Mouse (Mus musculus) CD8-positive naive resting alpha-beta T cell, adult 2 months (primary cell): ENCODE measurements around the gene Rnf182.

Source experiments
- DNase-seq, 2 experiments: peaks; one replicate each; pipeline ENCODE4 v3.0.0; 2022; ENCODE audit warnings: low read depth in 2 of 2, low spot score in 2 of 2

Gene Rnf182

DNA sequence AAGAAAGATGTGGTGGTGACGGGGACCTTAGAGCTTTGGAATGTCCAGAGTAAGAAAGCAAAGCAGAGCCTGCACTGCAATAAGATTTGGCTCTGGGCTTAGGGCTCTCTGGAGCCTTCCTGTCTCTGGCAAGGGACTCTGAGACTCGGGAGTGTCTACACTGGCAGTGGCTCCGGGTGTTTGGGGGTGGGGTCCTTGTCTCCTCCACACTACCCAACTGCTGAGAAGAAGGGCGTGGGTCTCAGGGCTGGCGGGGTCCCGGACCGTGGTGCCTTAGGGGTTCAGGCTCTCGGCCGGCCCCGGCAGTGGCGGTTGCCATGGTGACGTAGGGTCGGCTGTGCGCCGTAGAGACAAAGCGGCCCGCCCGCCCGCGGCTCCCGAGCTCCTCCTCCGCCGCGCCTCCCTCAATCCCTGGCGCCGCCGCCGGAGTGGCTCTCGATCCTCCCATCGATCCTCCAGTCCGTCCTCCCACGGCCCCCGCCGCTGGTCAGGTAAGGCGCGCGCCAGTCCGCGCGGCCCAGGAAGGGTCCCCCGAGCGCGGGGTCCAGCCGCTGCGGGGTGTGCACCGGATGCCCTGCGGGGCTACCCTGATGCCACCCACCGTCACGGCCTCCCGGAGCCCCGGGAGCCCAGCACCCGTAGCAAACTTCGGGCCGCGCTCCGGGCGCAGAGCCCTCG is at the start of gene Rnf182:
TSS of gene Rnf182 (plus strand) at position 134 of the 678 bp plus-strand sequence.
- DNase-seq = peak; percentile 1

DNA sequence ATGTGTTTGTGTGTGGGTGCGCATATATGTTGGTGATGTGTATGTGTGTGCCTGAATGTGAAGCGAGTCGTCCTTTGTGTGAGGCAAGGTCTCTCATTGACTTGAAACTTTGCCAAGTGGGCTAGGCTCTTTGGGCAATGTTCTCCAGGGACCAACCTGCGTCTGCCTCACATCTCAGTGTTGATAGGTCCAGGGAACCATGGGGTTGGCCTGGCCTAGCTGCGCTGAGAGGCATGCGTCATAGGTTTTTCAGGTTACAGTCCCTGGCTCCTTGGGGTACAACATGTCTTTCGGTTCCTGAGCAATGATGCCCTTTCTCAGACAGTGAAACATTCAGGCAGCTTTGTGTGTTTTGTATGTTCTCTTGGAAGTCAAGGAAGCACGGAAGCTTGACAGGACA is 49.3 kb upstream of the Rnf182 start:
- DNase-seq = no peak

DNA sequence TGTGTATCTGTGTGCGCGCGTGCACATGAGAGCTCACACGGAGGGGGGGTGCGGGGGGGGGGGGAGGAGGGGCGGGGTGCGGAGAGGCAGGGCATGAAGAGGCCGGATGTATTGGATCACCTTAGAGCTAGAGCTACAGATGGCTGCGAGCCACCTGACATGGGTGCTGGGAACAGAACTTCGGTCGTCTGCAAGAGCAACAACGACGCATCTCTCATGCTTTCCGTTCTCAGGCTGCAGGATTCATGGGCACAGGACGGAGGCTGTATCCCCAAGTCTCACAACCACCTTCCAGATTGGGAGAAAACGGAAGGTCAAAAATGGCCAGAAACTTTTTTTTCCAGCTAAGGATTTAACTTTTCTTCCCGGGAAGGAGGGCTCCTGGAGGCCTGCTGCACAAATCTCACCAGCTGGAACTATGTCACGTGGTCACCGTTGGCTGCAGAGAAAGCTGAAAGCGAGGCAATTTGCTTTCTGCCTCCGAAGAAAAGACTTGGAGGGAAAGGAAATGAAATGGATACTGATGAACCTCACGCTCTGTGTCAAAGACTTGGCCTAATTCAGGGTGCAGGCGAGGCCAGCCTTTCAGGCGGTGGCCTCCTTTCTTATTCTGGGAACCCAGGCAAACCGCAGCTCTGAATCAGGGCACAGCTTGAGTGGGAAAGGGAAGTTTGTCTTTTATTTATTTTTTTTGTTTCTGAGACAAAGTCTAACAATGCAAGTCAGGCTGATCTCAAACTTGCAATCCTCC is 48.2 kb upstream of the Rnf182 start:
- DNase-seq = no peak

DNA sequence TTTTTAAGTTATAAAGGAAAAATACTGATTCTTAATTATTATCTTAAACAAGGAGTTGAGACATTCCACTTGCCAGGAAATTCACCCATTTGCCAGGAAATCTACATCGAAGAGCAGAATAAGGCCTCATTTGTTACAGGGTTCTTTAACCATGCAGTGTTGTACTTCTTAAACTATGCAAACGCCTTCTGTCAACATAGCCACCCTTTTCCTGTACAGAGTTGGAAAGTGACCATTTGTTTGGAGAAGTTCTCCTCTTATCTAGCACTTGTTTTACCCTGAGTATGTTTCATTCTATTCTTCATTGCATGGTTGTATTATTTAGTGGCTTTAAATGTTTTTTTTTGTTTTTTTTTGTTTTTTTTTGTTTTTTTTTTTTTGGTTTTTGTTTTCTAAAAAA is 41.5 kb upstream of the Rnf182 start:
- DNase-seq = no peak

DNA sequence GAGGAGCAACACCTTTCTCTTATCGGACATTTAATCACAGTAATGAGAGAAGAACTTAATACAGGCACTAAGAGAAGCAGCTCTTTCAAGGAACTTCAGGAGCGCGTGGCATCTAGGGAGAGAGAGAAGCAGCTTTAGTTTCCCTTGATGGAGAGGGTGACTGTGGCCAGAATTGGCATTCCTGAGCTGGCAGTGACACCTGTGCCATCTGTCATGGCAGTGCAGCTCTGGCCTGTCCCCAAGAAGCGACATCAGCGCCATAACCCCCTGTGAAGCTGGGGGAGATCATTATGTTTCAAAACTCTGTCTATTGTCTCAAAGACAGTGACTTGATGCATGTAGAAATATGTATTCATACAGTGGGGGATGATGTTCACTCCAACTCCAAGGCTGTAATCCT is 40.1 kb upstream of the Rnf182 start:
- DNase-seq = no peak

DNA sequence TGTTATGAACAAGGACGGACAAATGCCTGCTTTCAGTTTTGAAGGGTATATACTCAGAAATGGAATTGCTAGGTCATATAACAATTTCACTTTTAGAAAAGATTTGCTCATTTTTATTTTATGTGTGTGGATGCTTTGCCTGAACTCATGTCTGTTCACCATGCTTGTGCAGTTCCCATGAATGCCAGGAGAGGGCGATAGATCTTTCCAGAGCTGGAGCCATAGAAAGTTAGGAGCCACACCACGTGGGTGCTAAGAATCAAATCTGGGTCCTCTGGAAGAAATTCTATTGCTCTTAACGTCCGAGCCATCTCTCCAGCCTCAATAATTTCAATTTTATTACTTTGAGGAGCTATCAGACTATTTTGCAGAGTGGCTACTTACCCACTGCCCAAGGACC is 38.3 kb upstream of the Rnf182 start:
- DNase-seq = peak; percentile 18 to 31

DNA sequence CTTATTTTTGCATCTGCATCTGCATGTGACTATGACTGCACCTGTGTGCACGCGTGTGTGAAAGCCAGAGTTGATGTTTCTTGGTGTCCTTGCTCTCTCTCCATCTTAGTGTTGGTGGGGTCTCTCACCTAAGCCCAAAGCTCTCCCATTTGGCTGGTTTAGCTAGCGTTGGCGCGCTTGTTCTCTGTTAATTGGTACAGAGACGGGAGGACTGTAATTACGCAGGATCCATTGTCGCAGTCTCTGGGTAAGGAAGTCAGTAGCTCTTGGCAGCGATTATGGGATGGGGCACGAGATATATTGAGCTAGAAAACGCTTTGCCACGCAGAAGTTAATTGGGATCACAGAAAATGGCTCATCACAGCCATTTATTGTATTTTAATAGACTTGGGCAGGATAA is 37.7 kb upstream of the Rnf182 start:
- DNase-seq = no peak

DNA sequence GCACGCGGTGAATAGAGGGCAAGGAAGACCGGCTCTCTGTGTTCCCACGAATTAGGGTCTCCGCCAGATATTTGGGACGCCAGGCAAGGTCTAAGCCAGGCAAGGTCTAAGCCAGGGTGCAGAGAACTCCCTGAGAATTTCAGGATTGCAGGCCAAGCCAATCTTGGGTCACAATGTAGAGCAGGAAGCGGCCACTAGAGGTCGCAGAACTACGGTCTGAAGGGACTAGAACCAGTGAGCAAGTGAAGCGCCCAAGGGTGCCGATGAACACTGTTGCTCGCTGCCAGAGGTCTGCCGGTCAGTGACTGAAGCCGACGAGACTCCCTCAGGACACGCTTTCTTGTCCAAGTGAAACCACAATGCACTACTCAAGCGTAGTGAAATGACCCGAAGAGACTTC is 35.8 kb upstream of the Rnf182 start:
- DNase-seq = peak; percentile 16 to 35

DNA sequence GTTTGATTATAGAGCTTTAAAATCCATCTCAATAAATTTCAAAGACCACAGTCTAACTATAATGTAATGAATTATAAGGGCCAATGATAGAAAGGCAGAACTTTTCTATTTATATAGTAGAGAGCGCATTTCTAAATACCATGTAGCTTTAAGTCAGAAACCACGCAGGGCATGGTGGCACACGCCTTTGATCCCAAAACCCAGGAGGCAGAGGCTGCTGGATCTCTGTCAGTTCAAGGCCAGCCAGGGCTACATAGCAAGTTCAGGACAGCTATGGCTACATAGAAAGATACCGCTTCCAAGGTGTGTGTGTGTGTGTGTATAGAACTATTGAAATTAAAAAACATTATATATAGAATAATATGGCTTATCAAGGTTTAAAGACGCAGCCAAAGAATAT is 34.8 kb upstream of the Rnf182 start:
- no peak for DNase-seq

DNA sequence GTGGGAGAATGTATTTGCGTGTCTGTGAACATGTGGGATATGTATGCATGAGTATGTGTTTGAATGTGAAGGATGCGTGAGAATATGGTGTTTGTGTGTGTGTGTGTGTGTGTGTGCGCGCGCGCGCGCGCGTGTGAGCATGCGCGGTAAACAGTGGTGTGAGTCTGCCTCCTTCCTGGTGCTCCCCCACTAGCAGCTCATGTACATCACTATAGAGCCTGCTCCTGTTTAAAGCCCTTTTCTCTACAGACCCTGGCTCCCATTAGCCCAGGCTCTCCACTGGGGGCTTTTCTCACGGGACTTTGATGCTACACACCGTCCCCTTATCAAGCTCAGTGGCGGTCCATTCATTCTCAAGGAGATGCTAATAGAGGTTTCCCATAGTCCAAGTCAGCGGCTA is 32.5 kb upstream of the Rnf182 start:
- DNase-seq = no peak

DNA sequence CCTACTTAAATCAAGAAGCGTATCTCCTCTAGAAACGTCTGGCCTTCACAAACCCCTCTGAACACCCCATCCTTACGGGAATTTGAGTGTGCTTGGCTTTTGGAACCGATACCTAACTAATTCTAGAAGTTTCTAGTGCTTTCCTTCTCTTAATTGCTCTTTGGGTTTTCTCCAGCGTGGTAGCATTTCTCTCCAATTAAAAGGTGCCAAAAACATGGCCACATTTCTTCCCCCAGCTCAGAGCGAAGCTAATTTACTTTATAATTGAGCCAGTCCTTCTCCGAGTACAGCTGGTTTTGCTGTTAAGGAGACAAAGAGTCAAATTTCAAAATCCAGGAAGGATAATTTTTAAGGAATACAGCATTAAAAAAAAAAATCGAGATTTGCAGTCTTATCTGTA is 32.0 kb upstream of the Rnf182 start:
- DNase-seq = no peak

DNA sequence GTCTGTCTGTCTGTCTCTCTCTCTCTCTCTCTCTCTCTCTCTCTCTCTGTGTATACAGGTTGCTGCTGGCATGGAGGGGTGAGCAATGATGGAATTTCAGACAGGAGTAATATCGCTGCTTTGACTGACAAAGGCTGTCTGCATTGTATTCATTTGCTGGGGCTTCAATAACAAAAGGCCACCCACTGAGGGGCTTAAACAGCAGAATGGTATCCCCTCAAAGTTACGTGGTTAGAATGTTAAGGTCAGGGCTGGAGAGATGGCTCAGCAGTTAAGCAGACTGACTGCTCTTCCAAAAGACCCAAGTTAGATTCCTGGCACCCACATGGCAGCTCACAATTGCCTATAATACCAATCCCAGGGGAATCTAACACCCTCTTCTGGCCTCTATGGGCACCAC is 30.2 kb upstream of the Rnf182 start:
- no peak for DNase-seq

DNA sequence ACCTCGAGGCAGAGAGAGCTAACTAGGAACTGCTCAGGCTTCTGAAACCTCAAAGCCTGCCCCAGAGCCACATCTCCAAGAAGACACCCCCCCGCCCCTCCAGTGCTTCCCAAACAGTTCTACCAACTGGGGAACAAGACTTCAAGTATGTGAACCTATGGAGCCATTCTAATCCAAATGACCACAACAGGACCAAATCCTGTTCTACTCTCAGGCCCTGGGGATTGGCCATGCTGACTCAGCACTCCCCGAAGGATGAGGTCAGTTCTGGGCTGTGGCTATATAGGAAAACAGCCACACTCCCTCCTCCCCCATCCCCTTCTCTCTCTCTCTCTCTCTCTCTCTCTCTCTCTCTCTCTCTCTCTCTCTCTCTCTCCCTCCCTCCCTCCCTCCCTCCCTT is 28.5 kb upstream of the Rnf182 start:
- no peak for DNase-seq

DNA sequence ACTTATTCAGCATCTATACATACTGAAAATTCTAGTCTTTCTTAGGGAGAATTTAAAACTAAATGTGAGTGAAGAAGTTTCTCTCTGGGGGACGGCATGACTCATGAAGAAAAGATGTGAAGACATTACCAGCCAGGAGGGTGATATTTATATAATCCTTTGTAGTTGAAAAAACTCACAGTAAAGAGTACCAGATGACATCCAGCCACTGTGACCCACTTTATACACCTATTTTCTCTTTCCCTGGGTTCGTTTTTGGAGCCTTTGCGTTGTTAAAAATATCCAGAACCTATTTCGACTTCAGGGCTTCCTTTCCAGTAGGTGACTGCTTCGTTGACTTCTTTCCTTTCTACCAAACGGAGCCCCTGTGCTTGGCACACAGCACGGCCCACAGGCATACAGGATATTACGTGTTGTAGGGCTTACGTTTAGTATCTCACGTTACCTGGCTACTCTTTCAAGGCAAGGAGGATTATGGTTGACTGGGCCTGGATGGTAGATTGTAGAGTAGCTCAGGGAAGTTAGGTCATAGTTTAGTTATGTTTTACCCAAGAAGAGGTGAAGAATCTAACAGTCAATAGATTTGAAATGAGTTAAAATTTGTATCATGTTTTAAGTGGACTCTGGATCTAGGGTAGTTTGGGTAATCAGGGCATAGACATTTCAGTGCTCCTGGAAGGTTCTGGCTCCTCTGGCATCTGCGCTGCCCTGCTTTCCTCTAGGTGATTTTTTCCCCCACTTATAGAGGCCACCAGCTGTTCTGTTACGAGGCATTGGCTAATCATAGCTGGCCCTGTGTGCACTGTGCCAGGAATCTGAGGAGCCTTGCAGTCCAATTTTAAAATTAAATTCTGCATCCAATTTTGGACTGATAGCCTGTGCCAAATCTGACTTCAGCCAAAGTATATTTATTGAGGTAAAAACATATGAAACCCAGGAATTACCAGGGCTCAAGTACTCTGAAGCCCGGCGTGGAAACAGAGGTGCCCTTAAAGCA is 27.4 kb upstream of the Rnf182 start:
- no peak for DNase-seq

DNA sequence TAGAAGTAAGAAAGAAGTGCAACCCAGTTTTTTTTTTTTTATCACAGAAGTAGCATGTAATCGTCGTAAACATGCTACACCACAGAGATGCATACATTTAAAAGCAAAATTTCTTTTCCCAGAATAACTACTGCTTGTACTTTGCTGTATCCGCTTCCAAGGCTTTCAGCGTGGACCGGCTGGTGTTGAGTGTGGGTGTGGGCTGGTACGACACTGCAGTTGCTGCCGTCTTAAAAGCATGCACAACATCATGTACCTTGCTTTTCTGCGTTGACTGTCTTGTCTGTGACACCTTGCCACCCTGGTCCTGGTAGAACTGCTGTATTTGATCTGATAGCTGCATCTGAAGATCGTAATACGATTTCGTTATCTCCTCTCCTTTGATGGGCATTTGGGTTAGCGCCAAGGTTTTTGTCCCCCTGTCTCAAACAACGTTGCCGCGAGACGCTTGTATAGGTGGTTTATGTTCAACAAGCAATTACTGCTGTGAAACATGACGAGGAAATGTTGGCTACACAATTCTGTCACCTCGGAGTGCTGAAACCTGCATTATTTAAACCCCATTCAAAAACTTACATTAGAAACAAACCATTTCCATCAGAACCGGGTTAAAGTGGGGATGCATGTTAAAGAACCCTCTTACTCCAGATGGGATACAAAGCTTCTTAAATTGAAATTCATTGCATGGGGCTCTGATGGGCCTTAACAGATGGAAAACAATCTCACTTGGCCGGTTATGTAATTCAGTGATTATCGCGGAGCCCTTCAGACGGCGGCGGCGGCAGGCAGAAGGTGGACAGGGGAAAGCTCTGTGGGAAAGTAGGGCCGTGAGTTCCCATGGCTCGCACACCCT is 23.5 kb upstream of the Rnf182 start:
- DNase-seq = no peak

DNA sequence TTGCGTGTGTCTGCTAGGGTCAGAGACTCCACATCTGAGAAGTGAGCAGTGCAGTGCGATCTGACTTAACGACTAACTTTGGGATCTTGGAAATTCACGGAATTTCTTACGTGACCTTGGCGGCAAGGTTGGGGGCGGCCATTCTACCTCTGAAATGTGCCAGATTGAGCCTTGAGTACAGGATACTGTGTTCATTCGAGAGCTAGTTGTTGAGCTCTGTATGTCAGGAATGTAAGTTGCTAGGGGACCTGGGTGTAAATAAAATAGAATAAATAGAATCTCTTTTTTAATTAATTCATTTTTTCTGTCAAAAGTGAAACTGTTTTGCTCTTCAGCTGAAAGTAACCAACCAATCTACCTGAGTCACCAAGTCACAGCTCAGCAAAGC is 22.8 kb upstream of the Rnf182 start:
- no peak for DNase-seq

DNA sequence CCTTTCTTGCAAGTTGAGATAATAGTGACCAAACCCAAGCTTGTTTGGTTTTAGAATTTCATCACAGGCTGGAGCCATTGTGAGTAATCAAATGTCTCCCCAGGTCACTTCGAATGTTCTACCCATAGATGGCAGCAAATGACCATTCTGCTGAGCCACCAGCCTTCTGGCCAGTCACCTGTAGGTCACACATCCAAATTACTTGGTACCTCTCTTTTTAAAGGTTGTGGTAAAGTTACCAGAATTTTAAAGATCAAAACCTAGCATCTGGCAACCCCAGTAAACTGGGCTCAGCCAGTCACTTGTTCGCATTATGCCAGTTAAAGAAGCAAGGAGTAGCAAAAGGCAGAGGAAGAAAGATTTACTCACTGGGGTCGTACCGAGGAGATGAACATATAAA is 19.6 kb upstream of the Rnf182 start:
- peak; percentile 20 to 37 for DNase-seq

DNA sequence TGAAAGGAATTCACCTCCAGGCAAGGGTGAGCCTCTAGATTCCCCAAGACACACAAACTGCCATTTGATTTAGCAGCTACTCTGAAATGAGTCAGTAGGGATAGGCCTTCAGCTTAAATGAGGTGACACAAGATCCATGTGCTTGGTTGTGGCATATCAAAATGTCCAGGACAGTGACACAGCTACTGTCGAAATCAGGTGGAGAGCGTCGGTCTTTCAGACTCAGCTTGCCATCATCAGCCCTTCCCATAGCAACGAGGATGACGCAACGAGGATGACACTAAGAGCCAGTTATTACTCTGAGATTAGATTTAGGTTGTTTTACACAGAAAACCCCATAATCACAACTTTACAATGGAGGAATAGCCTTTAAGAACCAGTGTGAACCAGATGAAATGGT is 14.5 kb upstream of the Rnf182 start:
- DNase-seq = no peak

DNA sequence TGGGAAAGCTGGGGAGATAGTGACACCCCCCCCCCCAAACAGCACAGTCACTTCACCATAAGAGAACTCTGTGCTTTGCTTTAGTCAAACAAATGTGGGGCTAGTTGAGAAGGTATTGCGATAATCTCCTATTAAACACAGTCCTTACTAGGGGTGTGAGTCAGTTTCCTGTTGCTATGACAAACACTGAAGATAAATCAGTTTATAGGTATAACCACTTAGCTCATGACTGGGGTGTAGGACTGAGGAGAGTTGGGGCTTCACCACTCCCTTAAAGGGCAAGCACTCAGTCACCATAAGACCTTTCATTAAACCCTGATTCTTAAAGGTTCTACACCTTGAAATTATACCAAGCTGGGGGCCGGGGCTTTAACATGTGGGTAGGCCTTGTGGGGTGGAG is 13.1 kb upstream of the Rnf182 start:
- DNase-seq = no peak

DNA sequence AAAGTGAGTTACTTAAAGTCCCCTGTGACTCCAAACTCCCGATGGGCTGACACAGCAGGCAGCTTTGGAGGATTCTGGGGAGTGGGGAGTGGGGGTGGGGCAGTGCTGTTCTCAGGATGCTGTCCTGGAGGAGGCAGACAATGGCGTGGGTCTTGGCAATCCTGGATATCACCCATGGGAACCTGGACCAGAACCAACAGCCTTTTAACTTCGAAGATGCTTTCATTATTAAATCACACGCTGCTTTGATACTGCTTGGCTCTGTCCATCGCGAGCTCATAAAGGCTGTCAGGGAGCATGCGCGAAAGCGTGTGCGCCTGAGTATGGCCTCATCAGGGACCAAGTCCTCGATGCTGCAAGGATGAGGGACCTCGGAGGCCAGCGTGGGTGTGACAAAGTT is 12.5 kb upstream of the Rnf182 start:
- DNase-seq = no peak

DNA sequence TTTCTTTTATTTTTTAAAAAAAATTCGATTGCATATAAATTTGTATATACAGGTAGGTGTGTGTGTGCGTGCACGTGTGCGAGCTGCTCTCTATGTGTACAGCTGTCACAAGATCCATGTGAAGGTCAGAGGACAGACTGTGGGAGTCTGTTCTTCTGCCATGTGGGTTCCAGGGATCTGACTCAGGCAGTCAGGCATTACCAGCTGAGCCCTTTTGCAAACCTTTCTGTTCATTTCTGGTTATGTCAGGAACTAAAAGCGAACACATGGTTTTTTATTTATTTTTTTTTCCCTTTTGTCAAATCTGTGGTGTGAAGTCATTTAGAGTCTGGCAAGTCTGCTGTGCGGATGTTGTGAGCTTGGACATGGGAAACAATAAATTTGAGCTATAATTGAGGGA is 6.7 kb upstream of the Rnf182 start:
- DNase-seq = no peak
